Mouse (Mus musculus) forebrain, embryonic 14.5 days (tissue): Measurements from ENCODE around the gene Guca1b. TPM values are rescaled to one million over a fixed set of nuclear protein-coding genes. Genes with fewer than 3 reads are reported as not detected.

Experiments used
- ATAC-seq: fragments of 200-750 bp; cut with Nextera tagmentation; 2 replicates; pipeline ENCODE4 v1.8.0; 2017; ENCODE audit warnings: mild to moderate bottlenecking, moderate library complexity
- DNase-seq: peaks from one replicate; pipeline ENCODE4 v3.0.0-alpha.2; 2015; ENCODE audit warnings: low spot score
- H3K27ac ChIP-seq: fragments of 300-500 bp; sonication (generic); 2 replicates; pipeline ENCODE4 v1.5.1; 2014; ENCODE audit warnings: low read depth, mild to moderate bottlenecking, control low read depth, low read length, moderate library complexity
- H3K27me3 ChIP-seq: fragments of 300-500 bp; sonication (generic); replicated peaks from 2 replicates; pipeline ENCODE4 v1.6.1; 2014; ENCODE audit warnings: low read length, control low read depth, mixed read lengths; ENCODE audit not compliant: control insufficient read depth, insufficient read depth
- H3K36me3 ChIP-seq: fragments of 300-500 bp; sonication (generic); 2 replicates; pipeline ENCODE4 v1.6.1; 2014; ENCODE audit warnings: low read length, control low read depth; ENCODE audit not compliant: control insufficient read depth, insufficient read depth
- H3K4me1 ChIP-seq: fragments of 300-500 bp; sonication (generic); 2 replicates; pipeline ENCODE4 v1.6.1; 2014; ENCODE audit warnings: antibody characterized with exemption, low read length, control low read depth; ENCODE audit not compliant: control insufficient read depth, insufficient read depth
- H3K4me2 ChIP-seq: fragments of 300-500 bp; sonication (generic); 2 replicates; pipeline ENCODE4 v1.6.1; 2014; ENCODE audit warnings: mild to moderate bottlenecking, control low read depth, low read length
- H3K4me3 ChIP-seq: fragments of 300-500 bp; sonication (generic); 2 replicates; pipeline ENCODE4 v1.5.1; 2014; ENCODE audit warnings: low read depth, low read length, control low read depth
- H3K9ac ChIP-seq: fragments of 300-500 bp; sonication (generic); 2 replicates; pipeline ENCODE4 v1.6.1; 2014; ENCODE audit warnings: mild to moderate bottlenecking, low read length, control low read depth, moderate library complexity
- H3K9me3 ChIP-seq: fragments of 300-500 bp; sonication (generic); replicated peaks from 2 replicates; pipeline ENCODE4 v1.6.1; 2016; ENCODE audit warnings: low read length, control low read depth, mixed read lengths; ENCODE audit not compliant: control insufficient read depth
- WGBS: fragments of 180-500 bp; shearing (Covaris S2); extraction: QIAGEN DNeasy Blood & Tissue Kit; methylation state at CpG from one replicate; pipeline ENCODE4 v1.1.7; 2014; 5-methylcytosine and 5-hydroxymethylcytosine counted together
- polyA plus RNA-seq: library from polyadenylated mRNA; unstranded; fragments of >200 nt; fragmentation: Nextera tagmentation; extraction: Ambion mirVana; gene quantifications from 2 replicates; pipeline ENCODE4 v1.2.1, GENCODE M21; 2014

The Guca1b gene
- polyA plus RNA-seq, 1 experiment from 2014 or later: 0.37 TPM

- Histone ChIP-seq H3K36me3 (no peaks in the 10 kb centered on the region), H3K4me1 (peaks cover 4% of the 10 kb centered on the region; the same call in 1 of the 2 replicates), H3K4me2 (no peak overlapping the region), H3K9me3 (no peaks in the 10 kb centered on the region), H3K27ac (no peak overlapping the region), H3K4me3 (no peak overlapping the region), H3K27me3 (peaks cover 29% of the 10 kb centered on the region), H3K9ac (no peak overlapping the region)
- ATAC-seq (no peak), DNase-seq (no peak)
- 56% methylated on average over 19 of the region's 19 CpGs for WGBS
Measured at GRCm38 (mm10) chr17:47441296-47442051, 56.3 kb downstream of the Guca1b start.

- no peak overlapping the region for H3K27ac ChIP-seq
- H3K4me1 ChIP-seq: peaks cover 2% of the 10 kb centered on the region; the same call in 1 of the 2 replicates
- no peak overlapping the region for H3K4me2 ChIP-seq
- no peak for ATAC-seq
- H3K9me3 ChIP-seq: no peaks in the 10 kb centered on the region
- no peak for DNase-seq
- no peak overlapping the region for H3K4me3 ChIP-seq
- H3K9ac ChIP-seq: no peak overlapping the region
- peaks cover 21% of the 10 kb centered on the region for H3K27me3 ChIP-seq
- no peaks in the 10 kb centered on the region for H3K36me3 ChIP-seq
- 83% methylated on average over 3 of the region's 3 CpGs for WGBS
Measured at GRCm38 (mm10) chr17:47442271-47442670, 57.1 kb downstream of the Guca1b start.

Other genes starting within 250 kb of the Guca1b start
- gene Mrps10, start 16.5 kb upstream of the Guca1b start, polyA plus RNA-seq: 73.8 and 94.0 TPM in 2 replicates
- gene Guca1a, start 15.2 kb downstream of the Guca1b start, polyA plus RNA-seq: 0.47 and 0.69 TPM in 2 replicates
- gene AI661453, start 51.2 kb downstream of the Guca1b start, polyA plus RNA-seq: 0.18 TPM in 1 of 2 replicates, not detected in the other
- gene 1700001C19Rik, start 52.0 kb downstream of the Guca1b start, polyA plus RNA-seq: 0.61 and 0.69 TPM in 2 replicates
- gene Taf8, start 116.9 kb downstream of the Guca1b start, polyA plus RNA-seq: 24.0 and 25.9 TPM in 2 replicates
- gene Ccnd3, start 119.7 kb downstream of the Guca1b start, polyA plus RNA-seq: 60.6 and 67.2 TPM in 2 replicates
- 25.1 and 33.2 TPM in 2 replicates for gene Bysl, start 226.1 kb downstream of the Guca1b start, polyA plus RNA-seq
- 55.4 and 55.5 TPM in 2 replicates for gene Med20, start 226.2 kb downstream of the Guca1b start, polyA plus RNA-seq
- gene Gm20517, start 226.2 kb downstream of the Guca1b start, polyA plus RNA-seq: 1.8 and 3.6 TPM in 2 replicates
- 5.9 and 6.6 TPM in 2 replicates for gene Usp49, start 245.3 kb downstream of the Guca1b start, polyA plus RNA-seq